8 mouse cellular contexts compared by ENCODE assay signal in the genomic region with DNA sequence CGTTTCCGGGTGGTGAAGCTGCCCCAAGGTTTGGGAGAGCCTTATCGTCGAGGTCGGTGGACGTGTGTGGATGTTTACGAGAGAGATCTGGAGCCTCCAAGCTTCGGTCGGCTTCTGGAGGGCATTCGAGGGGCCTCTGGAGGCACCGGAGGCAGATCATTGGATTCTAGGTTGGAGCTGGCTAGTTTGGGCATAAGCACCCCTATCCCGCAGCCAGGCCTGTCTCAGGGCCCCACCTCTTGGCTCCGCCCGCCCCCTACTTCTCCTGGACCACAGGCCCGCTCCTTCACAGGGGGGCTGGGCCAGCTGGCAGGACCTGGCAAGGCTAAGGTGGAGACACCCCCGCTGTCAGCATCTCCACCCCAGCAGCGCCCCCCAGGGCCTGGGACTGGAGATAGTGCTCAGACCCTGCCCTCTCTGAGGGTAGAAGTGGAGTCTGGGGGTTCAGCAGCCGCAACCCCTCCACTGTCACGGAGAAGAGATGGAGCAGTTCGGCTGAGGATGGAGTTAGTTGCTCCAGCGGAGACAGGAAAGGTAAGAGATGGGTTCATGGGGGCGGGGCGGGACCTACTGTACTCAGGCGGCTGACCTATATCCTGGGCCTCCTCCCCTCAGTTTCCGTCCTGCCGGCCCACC. TPM values are rescaled to one million over a fixed set of nuclear protein-coding genes. Genes with fewer than 3 reads are reported as not detected.
DNase-seq lines count a peak whose midpoint lies in the region; ATAC-seq and TF ChIP-seq lines count a peak whose summit lies in the region.

No protein-coding gene starts in this region.

- H3K79me2 ChIP-seq in MEL (ENCODE audit: control insufficient read depth, insufficient read depth, low read length, poor library complexity), result peaks cover 33% of the 10 kb centered on the region

- no peak for TF ChIP-seq EP300 in MEL (IDR thresholded peaks at IDR 0.05; ENCODE audit: low read depth in 1 of 2, low read length in 2 of 2)

- 1% methylated on average over 26 of the region's 26 CpGs for WGBS in heart, embryonic 13.5 days
- WGBS in stomach, embryonic 15.5 days, result 2% methylated on average over 26 of the region's 26 CpGs

- H3K27ac ChIP-seq in MEL (ENCODE audit: control insufficient read depth, low read depth, low read length), result peak overlapping the region; percentile 99
- H3K27ac ChIP-seq in heart, embryonic 13.5 days (replicated peaks), result peak overlapping the region; percentile 99
- peak overlapping the region; percentile 96 for H3K27ac ChIP-seq in stomach, embryonic 15.5 days

- peak overlapping the region; percentile 96 for H3K9ac ChIP-seq in MEL (ENCODE audit: control insufficient read depth, low read depth, low read length, poor library complexity, severe bottlenecking)
- H3K9ac ChIP-seq in heart, embryonic 13.5 days, result peak overlapping the region; percentile 96
- peak overlapping the region; percentile 71 for H3K9ac ChIP-seq in stomach, embryonic 15.5 days

- H3K9me3 ChIP-seq in MEL (replicated peaks; ENCODE audit: insufficient read depth, low read length), result no peaks in the 10 kb centered on the region
- no peaks in the 10 kb centered on the region for H3K9me3 ChIP-seq in heart, embryonic 13.5 days
- H3K9me3 ChIP-seq in megakaryocyte, embryonic 14.5 days, result no peaks in the 10 kb centered on the region
- no peaks in the 10 kb centered on the region for H3K9me3 ChIP-seq in stomach, embryonic 15.5 days

- H3K36me3 ChIP-seq in MEL (ENCODE audit: control insufficient read depth in 1 of 2, insufficient read depth in 2 of 2, low read length in 2 of 2), result peaks cover 3 to 19% of the 10 kb centered on the region in 2 experiments; a peak in 3 of 4 replicates
- peaks cover 30% of the 10 kb centered on the region for H3K36me3 ChIP-seq in heart, embryonic 13.5 days
- peaks cover 41% of the 10 kb centered on the region for H3K36me3 ChIP-seq in megakaryocyte, embryonic 14.5 days (replicated peaks; ENCODE audit: low read length)
- peaks cover 19% of the 10 kb centered on the region for H3K36me3 ChIP-seq in stomach, embryonic 15.5 days

- TF ChIP-seq CTCF in MEL (IDR thresholded peaks at IDR 0.05 in 2 of 3, conservative IDR thresholded peaks at IDR 0.05 in 1 of 3; ENCODE audit: control insufficient read depth in 1 of 3, insufficient read depth in 1 of 3, low read depth in 2 of 3, low read length in 3 of 3, poor library complexity in 1 of 3, severe bottlenecking in 1 of 3), result peak in 2 of 3 experiments; percentile 20 to 36; a peak in 4 of 6 replicates

- H3K27me3 ChIP-seq in MEL (ENCODE audit: control insufficient read depth in 1 of 2, insufficient read depth in 2 of 2, low read length in 2 of 2), result no peaks in the 10 kb centered on the region
- H3K27me3 ChIP-seq in heart, embryonic 13.5 days (replicated peaks), result no peaks in the 10 kb centered on the region
- no peaks in the 10 kb centered on the region for H3K27me3 ChIP-seq in megakaryocyte, embryonic 14.5 days (replicated peaks)
- no peaks in the 10 kb centered on the region for H3K27me3 ChIP-seq in stomach, embryonic 15.5 days (replicated peaks)

- H3K4me3 ChIP-seq in MEL (ENCODE audit: control insufficient read depth in 1 of 2, insufficient read depth in 1 of 2, low read depth in 2 of 2, low read length in 2 of 2), result peak overlapping the region; percentile 60 to 93
- peak overlapping the region; percentile 63 for H3K4me3 ChIP-seq in heart, embryonic 13.5 days
- peak overlapping the region; percentile 97 for H3K4me3 ChIP-seq in megakaryocyte, embryonic 14.5 days (replicated peaks)
- peak overlapping the region; percentile 76 for H3K4me3 ChIP-seq in stomach, embryonic 15.5 days (replicated peaks)

- no peak for TF ChIP-seq RAD21 in MEL (IDR thresholded peaks at IDR 0.05; ENCODE audit: low read depth, low read length)

- peak; percentile 53; the same call in 1 of the 2 replicates for ATAC-seq in heart, embryonic 13.5 days (ENCODE audit: extremely low read depth, insufficient number of reproducible peaks, low FRiP score, low TSS enrichment)
- peak; percentile 24; the same call in 1 of the 2 replicates for ATAC-seq in stomach, embryonic 15.5 days (ENCODE audit: insufficient read depth, low FRiP score, low read depth)

- H3K4me1 ChIP-seq in MEL (ENCODE audit: control insufficient read depth in 1 of 2, insufficient read depth in 2 of 2, low read length in 2 of 2), result peaks cover 3 to 23% of the 10 kb centered on the region in 2 experiments; a peak in 3 of 4 replicates
- peaks cover 53% of the 10 kb centered on the region for H3K4me1 ChIP-seq in heart, embryonic 13.5 days
- H3K4me1 ChIP-seq in megakaryocyte, embryonic 14.5 days, result peaks cover 66% of the 10 kb centered on the region
- H3K4me1 ChIP-seq in stomach, embryonic 15.5 days, result peaks cover 21% of the 10 kb centered on the region

- peak; percentile 49 for DNase-seq in 3T3-L1 (ENCODE audit: low read depth, low spot score)
- DNase-seq in MEL (ENCODE audit: low read depth, low spot score), result peak; percentile 62
- peak; percentile 21 for DNase-seq in embryo, embryonic 10 days (ENCODE audit: low spot score)
- DNase-seq in kidney, postnatal 25 days, result peak; percentile 57 to 79
- no peak for DNase-seq in c-Kit-positive CD71-positive TER-119-positive erythroid progenitor cells, embryonic 14.5 days (ENCODE audit: low spot score)

- no peak for TF ChIP-seq POLR2A in MEL (IDR thresholded peaks at IDR 0.05; ENCODE audit: control insufficient read depth in 1 of 2, insufficient read depth in 1 of 2, low read depth in 1 of 2, low read length in 2 of 2, poor library complexity in 1 of 2)

- peak overlapping the region; percentile 97 for H3K4me2 ChIP-seq in heart, embryonic 13.5 days
- H3K4me2 ChIP-seq in stomach, embryonic 15.5 days, result peak overlapping the region; percentile 99

TF ChIP-seq in MEL, 35 proteins besides CTCF, POLR2A, EP300 and RAD21:
- TF ChIP-seq TCF12 (IDR thresholded peaks at IDR 0.05; ENCODE audit: low read depth, low read length) (0 out of 2 replicates have a peak, but pooled peaks have one; percentile 13), GABPA (IDR thresholded peaks at IDR 0.05; ENCODE audit: low read depth, low read length) (no peak), MAZ (IDR thresholded peaks at IDR 0.05; ENCODE audit: low read depth, low read length) (peak; percentile 90; the same call in 1 of the 2 replicates), POLR2AphosphoS2 (IDR thresholded peaks at IDR 0.05; ENCODE audit: low read length) (no peak), CHD1 (IDR thresholded peaks at IDR 0.05; ENCODE audit: low read depth, low read length) (peak; percentile 56; the same call in 1 of the 2 replicates), USF1 (IDR thresholded peaks at IDR 0.05; ENCODE audit: low read depth, low read length) (0 out of 2 replicates have a peak, but pooled peaks have one; percentile 18), SIN3A (IDR thresholded peaks at IDR 0.05; ENCODE audit: low read length) (peak; percentile 49; the same call in 1 of the 2 replicates), NELFE (IDR thresholded peaks at IDR 0.05; ENCODE audit: low read depth, low read length) (no peak)
TF ChIP-seq in MEL: peak in this region for 5.

RNA-seq across cellular contexts. Expression of gene Tsc22d4, which starts 1.9 kb away (rescaled TPM):
- total RNA-seq in MEL (2012; rRNA removed), result 52.7 and 58.3 TPM in 2 replicates
- 100 to 1,000 TPM in 1 of 2 experiments, not detected in 1; 203 TPM for polyA plus RNA-seq in MEL (2012; ENCODE audit: insufficient read depth in 1 of 2, insufficient read length in 2 of 2, low read depth in 1 of 2, low replicate concordance in 2 of 2, missing spikeins in 1 of 2)
- polyA plus RNA-seq in heart, embryonic 13.5 days (2015; fragmentation: Nextera tagmentation; extraction: Ambion mirVana), result 128 and 131 TPM in 2 replicates
- 582 and 1,005 TPM in 2 replicates for polyA plus RNA-seq in megakaryocyte, embryonic 14.5 days (2012; ENCODE audit: insufficient read depth, low replicate concordance)
- 130 and 138 TPM in 2 replicates for polyA plus RNA-seq in stomach, embryonic 15.5 days (2015; fragmentation: Nextera tagmentation; extraction: Ambion mirVana)

RNA-seq across cellular contexts. Expression of gene Nyap1, which starts 6.0 kb away (rescaled TPM):
- 0.39 and 0.42 TPM in 2 replicates for total RNA-seq in MEL (2012; rRNA removed)
- 1 to 10 TPM in 1 of 2 experiments, not detected in 1; 1.1 TPM for polyA plus RNA-seq in MEL (2012; ENCODE audit: insufficient read depth in 1 of 2, insufficient read length in 2 of 2, low read depth in 1 of 2, low replicate concordance in 2 of 2, missing spikeins in 1 of 2)
- 1.3 and 1.5 TPM in 2 replicates for polyA plus RNA-seq in heart, embryonic 13.5 days (2015; fragmentation: Nextera tagmentation; extraction: Ambion mirVana)
- 5.9 and 8.4 TPM in 2 replicates for polyA plus RNA-seq in megakaryocyte, embryonic 14.5 days (2012; ENCODE audit: insufficient read depth, low replicate concordance)
- polyA plus RNA-seq in stomach, embryonic 15.5 days (2015; fragmentation: Nextera tagmentation; extraction: Ambion mirVana), result 2.7 and 2.9 TPM in 2 replicates

RNA-seq across cellular contexts. Expression of gene Ppp1r35, which starts 31.2 kb away (rescaled TPM):
- total RNA-seq in MEL (2012; rRNA removed), result 35.0 and 35.8 TPM in 2 replicates
- polyA plus RNA-seq in MEL (2012; ENCODE audit: insufficient read depth in 1 of 2, insufficient read length in 2 of 2, low read depth in 1 of 2, low replicate concordance in 2 of 2, missing spikeins in 1 of 2), result 10 to 100 TPM in 1 of 2 experiments, not detected in 1; 46.2 TPM
- polyA plus RNA-seq in heart, embryonic 13.5 days (2015; fragmentation: Nextera tagmentation; extraction: Ambion mirVana), result 18.3 and 22.3 TPM in 2 replicates
- polyA plus RNA-seq in megakaryocyte, embryonic 14.5 days (2012; ENCODE audit: insufficient read depth, low replicate concordance), result 104 and 105 TPM in 2 replicates
- 22.5 and 26.2 TPM in 2 replicates for polyA plus RNA-seq in stomach, embryonic 15.5 days (2015; fragmentation: Nextera tagmentation; extraction: Ambion mirVana)

RNA-seq across cellular contexts. Expression of gene Mepce, which starts 40.0 kb away (rescaled TPM):
- total RNA-seq in MEL (2012; rRNA removed), result 49.1 and 58.7 TPM in 2 replicates
- polyA plus RNA-seq in MEL (2012; ENCODE audit: insufficient read depth in 1 of 2, insufficient read length in 2 of 2, low read depth in 1 of 2, low replicate concordance in 2 of 2, missing spikeins in 1 of 2), result 10 to 100 TPM in 1 of 2 experiments, not detected in 1; 74.2 TPM
- 6.2 and 8.5 TPM in 2 replicates for polyA plus RNA-seq in heart, embryonic 13.5 days (2015; fragmentation: Nextera tagmentation; extraction: Ambion mirVana)
- 88.7 and 584 TPM in 2 replicates for polyA plus RNA-seq in megakaryocyte, embryonic 14.5 days (2012; ENCODE audit: insufficient read depth, low replicate concordance)
- 7.5 and 10.4 TPM in 2 replicates for polyA plus RNA-seq in stomach, embryonic 15.5 days (2015; fragmentation: Nextera tagmentation; extraction: Ambion mirVana)

RNA-seq across cellular contexts. Expression of gene Zcwpw1, which starts 40.2 kb away (rescaled TPM):
- total RNA-seq in MEL (2012; rRNA removed), result 5.6 and 11.1 TPM in 2 replicates
- polyA plus RNA-seq in MEL (2012; ENCODE audit: insufficient read depth in 1 of 2, insufficient read length in 2 of 2, low read depth in 1 of 2, low replicate concordance in 2 of 2, missing spikeins in 1 of 2), result 10 to 100 TPM in 1 of 2 experiments, not detected in 1; 16.0 TPM
- 7.6 and 7.7 TPM in 2 replicates for polyA plus RNA-seq in heart, embryonic 13.5 days (2015; fragmentation: Nextera tagmentation; extraction: Ambion mirVana)
- 0.70 TPM in 1 of 2 replicates, not detected in the other for polyA plus RNA-seq in megakaryocyte, embryonic 14.5 days (2012; ENCODE audit: insufficient read depth, low replicate concordance)
- 18.3 and 20.5 TPM in 2 replicates for polyA plus RNA-seq in stomach, embryonic 15.5 days (2015; fragmentation: Nextera tagmentation; extraction: Ambion mirVana)
